Mouse (Mus musculus): ENCODE data around the gene Vgll4. TPM values are rescaled to one million over a fixed set of nuclear protein-coding genes. Genes with fewer than 3 reads are reported as not detected.

Vgll4 gene
- polyA plus RNA-seq, 1 experiment from 2014 or later, result 52.7 TPM

GRCm38 (mm10) chr6:114965802-114966201 is 4.0 kb downstream of the Vgll4 start:
- Histone ChIP-seq H3K9me3 (ENCODE audit: control insufficient read depth, low read length) (no peaks in the 10 kb centered on the region), H3K27me3 (ENCODE audit: control insufficient read depth, insufficient read depth, low read length) (peaks cover 17% of the 10 kb centered on the region), H3K27ac (replicated peaks in 1 of 2; ENCODE audit: control insufficient read depth in 1 of 2, insufficient read depth in 1 of 2, low read depth in 2 of 2, low read length in 2 of 2) (no peak overlapping the region), H3K4me1 (ENCODE audit: control insufficient read depth in 2 of 2, insufficient read depth in 2 of 2, low read length in 2 of 2) (peaks cover 4 to 6% of the 10 kb centered on the region in 2 experiments; a peak in 2 of 4 replicates), H3K4me3 (ENCODE audit: control insufficient read depth in 1 of 2, insufficient read depth in 1 of 2, low read depth in 1 of 2, low read length in 2 of 2) (no peak overlapping the region), H3K36me3 (ENCODE audit: control insufficient read depth, insufficient read depth, low read length) (no peaks in the 10 kb centered on the region), H3K9ac (ENCODE audit: low read length) (no peak overlapping the region), H3K4me2 (ENCODE audit: low read length) (no peak overlapping the region)
- ATAC-seq (ENCODE audit: insufficient number of reproducible peaks, insufficient read depth, low FRiP score, low read depth), result no peak
- 75% methylated on average over 3 of the region's 3 CpGs for WGBS

GRCm38 (mm10) chr6:114965396-114965795 is 4.4 kb downstream of the Vgll4 start:
- no peak for ATAC-seq (ENCODE audit: insufficient number of reproducible peaks, insufficient read depth, low FRiP score, low read depth)
- Histone ChIP-seq H3K4me2 (ENCODE audit: low read length) (no peak overlapping the region), H3K4me1 (ENCODE audit: control insufficient read depth in 2 of 2, insufficient read depth in 2 of 2, low read length in 2 of 2) (peaks cover 4 to 6% of the 10 kb centered on the region in 2 experiments; a peak in 2 of 4 replicates), H3K27me3 (ENCODE audit: control insufficient read depth, insufficient read depth, low read length) (peaks cover 17% of the 10 kb centered on the region), H3K4me3 (ENCODE audit: control insufficient read depth in 1 of 2, insufficient read depth in 1 of 2, low read depth in 1 of 2, low read length in 2 of 2) (no peak overlapping the region), H3K9me3 (ENCODE audit: control insufficient read depth, low read length) (no peaks in the 10 kb centered on the region), H3K9ac (ENCODE audit: low read length) (no peak overlapping the region), H3K36me3 (ENCODE audit: control insufficient read depth, insufficient read depth, low read length) (no peaks in the 10 kb centered on the region), H3K27ac (replicated peaks in 1 of 2; ENCODE audit: control insufficient read depth in 1 of 2, insufficient read depth in 1 of 2, low read depth in 2 of 2, low read length in 2 of 2) (no peak overlapping the region)
- 68% methylated on average over 8 of the region's 8 CpGs for WGBS

GRCm38 (mm10) chr6:114964235-114964634 is 5.6 kb downstream of the Vgll4 start:
- no peaks in the 10 kb centered on the region for H3K9me3 ChIP-seq (ENCODE audit: control insufficient read depth, low read length)
- 77% methylated on average over 2 of the region's 2 CpGs for WGBS
- H3K4me1 ChIP-seq (ENCODE audit: control insufficient read depth in 2 of 2, insufficient read depth in 2 of 2, low read length in 2 of 2), result no peaks in the 10 kb centered on the region
- no peak overlapping the region for H3K9ac ChIP-seq (ENCODE audit: low read length)
- H3K4me2 ChIP-seq (ENCODE audit: low read length), result no peak overlapping the region
- ATAC-seq (ENCODE audit: insufficient number of reproducible peaks, insufficient read depth, low FRiP score, low read depth), result no peak
- H3K27ac ChIP-seq (replicated peaks in 1 of 2; ENCODE audit: control insufficient read depth in 1 of 2, insufficient read depth in 1 of 2, low read depth in 2 of 2, low read length in 2 of 2), result no peak overlapping the region
- peaks cover 17% of the 10 kb centered on the region for H3K27me3 ChIP-seq (ENCODE audit: control insufficient read depth, insufficient read depth, low read length)
- H3K4me3 ChIP-seq (ENCODE audit: control insufficient read depth in 1 of 2, insufficient read depth in 1 of 2, low read depth in 1 of 2, low read length in 2 of 2), result no peak overlapping the region
- no peaks in the 10 kb centered on the region for H3K36me3 ChIP-seq (ENCODE audit: control insufficient read depth, insufficient read depth, low read length)

- Histone ChIP-seq H3K9ac (ENCODE audit: low read length) (no peak overlapping the region), H3K27ac (replicated peaks in 1 of 2; ENCODE audit: control insufficient read depth in 1 of 2, insufficient read depth in 1 of 2, low read depth in 2 of 2, low read length in 2 of 2) (no peak overlapping the region), H3K36me3 (ENCODE audit: control insufficient read depth, insufficient read depth, low read length) (no peaks in the 10 kb centered on the region), H3K4me3 (ENCODE audit: control insufficient read depth in 1 of 2, insufficient read depth in 1 of 2, low read depth in 1 of 2, low read length in 2 of 2) (no peak overlapping the region), H3K27me3 (ENCODE audit: control insufficient read depth, insufficient read depth, low read length) (peaks cover 17% of the 10 kb centered on the region), H3K4me2 (ENCODE audit: low read length) (no peak overlapping the region), H3K4me1 (ENCODE audit: control insufficient read depth in 2 of 2, insufficient read depth in 2 of 2, low read length in 2 of 2) (no peaks in the 10 kb centered on the region), H3K9me3 (ENCODE audit: control insufficient read depth, low read length) (no peaks in the 10 kb centered on the region)
- 61% methylated on average over 5 of the region's 5 CpGs for WGBS
- no peak for ATAC-seq (ENCODE audit: insufficient number of reproducible peaks, insufficient read depth, low FRiP score, low read depth)
Observed at GRCm38 (mm10) chr6:114963636-114964035, 6.2 kb downstream of the Vgll4 start.

GRCm38 (mm10) chr6:114961276-114962068 is 8.3 kb downstream of the Vgll4 start:
- Histone ChIP-seq H3K36me3 (ENCODE audit: control insufficient read depth, insufficient read depth, low read length) (no peaks in the 10 kb centered on the region), H3K4me2 (ENCODE audit: low read length) (no peak overlapping the region), H3K4me3 (ENCODE audit: control insufficient read depth in 1 of 2, insufficient read depth in 1 of 2, low read depth in 1 of 2, low read length in 2 of 2) (no peak overlapping the region), H3K9me3 (ENCODE audit: control insufficient read depth, low read length) (no peaks in the 10 kb centered on the region), H3K9ac (ENCODE audit: low read length) (no peak overlapping the region), H3K27me3 (ENCODE audit: control insufficient read depth, insufficient read depth, low read length) (peaks cover 6% of the 10 kb centered on the region; the same call in 1 of the 2 replicates), H3K4me1 (ENCODE audit: control insufficient read depth in 2 of 2, insufficient read depth in 2 of 2, low read length in 2 of 2) (no peaks in the 10 kb centered on the region), H3K27ac (replicated peaks in 1 of 2; ENCODE audit: control insufficient read depth in 1 of 2, insufficient read depth in 1 of 2, low read depth in 2 of 2, low read length in 2 of 2) (no peak overlapping the region)
- ATAC-seq (ENCODE audit: insufficient number of reproducible peaks, insufficient read depth, low FRiP score, low read depth), result no peak
- WGBS, result 67% methylated on average over 10 of the region's 10 CpGs

- Histone ChIP-seq H3K9me3 (ENCODE audit: control insufficient read depth, low read length) (no peaks in the 10 kb centered on the region), H3K27ac (replicated peaks in 1 of 2; ENCODE audit: control insufficient read depth in 1 of 2, insufficient read depth in 1 of 2, low read depth in 2 of 2, low read length in 2 of 2) (no peak overlapping the region), H3K9ac (ENCODE audit: low read length) (no peak overlapping the region), H3K4me1 (ENCODE audit: control insufficient read depth in 2 of 2, insufficient read depth in 2 of 2, low read length in 2 of 2) (no peaks in the 10 kb centered on the region), H3K36me3 (ENCODE audit: control insufficient read depth, insufficient read depth, low read length) (no peaks in the 10 kb centered on the region), H3K4me3 (ENCODE audit: control insufficient read depth in 1 of 2, insufficient read depth in 1 of 2, low read depth in 1 of 2, low read length in 2 of 2) (no peak overlapping the region), H3K27me3 (ENCODE audit: control insufficient read depth, insufficient read depth, low read length) (no peaks in the 10 kb centered on the region), H3K4me2 (ENCODE audit: low read length) (no peak overlapping the region)
- 79% methylated on average over 6 of the region's 6 CpGs for WGBS
- no peak for ATAC-seq (ENCODE audit: insufficient number of reproducible peaks, insufficient read depth, low FRiP score, low read depth)
Observed at GRCm38 (mm10) chr6:114959012-114959398, 10.8 kb downstream of the Vgll4 start.

- H3K9ac ChIP-seq (ENCODE audit: low read length), result no peak overlapping the region
- no peak overlapping the region for H3K27ac ChIP-seq (replicated peaks in 1 of 2; ENCODE audit: control insufficient read depth in 1 of 2, insufficient read depth in 1 of 2, low read depth in 2 of 2, low read length in 2 of 2)
- no peak overlapping the region for H3K4me3 ChIP-seq (ENCODE audit: control insufficient read depth in 1 of 2, insufficient read depth in 1 of 2, low read depth in 1 of 2, low read length in 2 of 2)
Observed at GRCm38 (mm10) chr6:114958249-114959011, 11.4 kb downstream of the Vgll4 start.

More at GRCm38 (mm10) chr6:114958249-114959011, 11.4 kb downstream of the Vgll4 start:
- no peaks in the 10 kb centered on the region for H3K27me3 ChIP-seq (ENCODE audit: control insufficient read depth, insufficient read depth, low read length)
- no peaks in the 10 kb centered on the region for H3K36me3 ChIP-seq (ENCODE audit: control insufficient read depth, insufficient read depth, low read length)
- no peaks in the 10 kb centered on the region for H3K4me1 ChIP-seq (ENCODE audit: control insufficient read depth in 2 of 2, insufficient read depth in 2 of 2, low read length in 2 of 2)
- WGBS, result 83% methylated on average over 10 of the region's 10 CpGs
- ATAC-seq (ENCODE audit: insufficient number of reproducible peaks, insufficient read depth, low FRiP score, low read depth), result no peak
- H3K9me3 ChIP-seq (ENCODE audit: control insufficient read depth, low read length), result no peaks in the 10 kb centered on the region
- H3K4me2 ChIP-seq (ENCODE audit: low read length), result no peak overlapping the region

Data from heart, embryonic 14.5 days (tissue).